Mouse (Mus musculus) lung, postnatal 0 days (tissue): ENCODE results near the gene Ccdc38.

ENCODE experiments used
- CTCF ChIP-seq: IDR thresholded peaks from 2 replicates; pipeline ENCODE4 v1.5.1; 2016; ENCODE audit warnings: antibody characterized with exemption, mild to moderate bottlenecking
- EP300 ChIP-seq: IDR thresholded peaks from 2 replicates; pipeline ENCODE4 v1.6.1; 2016; ENCODE audit warnings: antibody characterized with exemption, mild to moderate bottlenecking, control low read depth

- TF ChIP-seq CTCF (no peak), EP300 (no peak)
These were observed 65.9 kb downstream of the Ccdc38 start for GRCm38 (mm10) chr10:93606326-93606725.
